Mouse (Mus musculus): ENCODE data around the gene Rimkla. TPM values are rescaled to one million over a fixed set of nuclear protein-coding genes. Genes with fewer than 3 reads are reported as not detected.

Gene Rimkla
- polyA plus RNA-seq (2017; shearing (Covaris generic)) = 1.4 TPM

DNA sequence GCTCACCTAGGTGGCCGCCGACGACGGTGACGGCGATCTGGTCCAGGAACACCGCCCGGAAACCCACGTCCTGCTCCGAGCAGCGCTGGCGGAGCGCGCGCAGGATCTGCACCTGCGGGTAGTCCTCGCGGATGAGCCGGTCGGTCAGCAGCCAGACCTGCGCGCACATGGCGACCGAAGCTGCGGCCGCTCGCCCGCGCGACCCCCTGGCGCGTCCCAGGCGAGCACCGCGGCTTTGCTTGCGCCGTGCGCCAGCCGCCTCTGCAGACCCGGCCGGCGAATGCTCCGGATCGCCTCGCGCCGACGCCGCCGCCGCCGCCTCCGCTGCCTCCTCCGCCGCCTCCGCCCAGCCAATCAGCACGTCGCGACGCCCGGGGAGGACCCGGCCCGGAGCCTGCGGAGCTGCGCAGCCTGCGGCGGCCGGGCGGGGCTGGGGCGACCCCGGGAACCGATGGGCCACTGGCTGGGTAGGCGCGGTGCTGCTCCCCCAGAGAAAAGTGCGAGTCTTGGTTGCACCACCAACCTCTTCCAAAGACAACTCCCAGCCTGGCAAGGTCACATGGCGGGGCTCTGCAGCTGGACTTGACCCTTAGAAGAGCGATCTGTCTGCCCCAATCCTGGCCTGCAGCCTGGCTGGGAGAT lies at the start of gene Rimkla:
Gene Rimkla, minus strand, starts transcription at position 338 of the 642 bp plus-strand sequence.

DNA sequence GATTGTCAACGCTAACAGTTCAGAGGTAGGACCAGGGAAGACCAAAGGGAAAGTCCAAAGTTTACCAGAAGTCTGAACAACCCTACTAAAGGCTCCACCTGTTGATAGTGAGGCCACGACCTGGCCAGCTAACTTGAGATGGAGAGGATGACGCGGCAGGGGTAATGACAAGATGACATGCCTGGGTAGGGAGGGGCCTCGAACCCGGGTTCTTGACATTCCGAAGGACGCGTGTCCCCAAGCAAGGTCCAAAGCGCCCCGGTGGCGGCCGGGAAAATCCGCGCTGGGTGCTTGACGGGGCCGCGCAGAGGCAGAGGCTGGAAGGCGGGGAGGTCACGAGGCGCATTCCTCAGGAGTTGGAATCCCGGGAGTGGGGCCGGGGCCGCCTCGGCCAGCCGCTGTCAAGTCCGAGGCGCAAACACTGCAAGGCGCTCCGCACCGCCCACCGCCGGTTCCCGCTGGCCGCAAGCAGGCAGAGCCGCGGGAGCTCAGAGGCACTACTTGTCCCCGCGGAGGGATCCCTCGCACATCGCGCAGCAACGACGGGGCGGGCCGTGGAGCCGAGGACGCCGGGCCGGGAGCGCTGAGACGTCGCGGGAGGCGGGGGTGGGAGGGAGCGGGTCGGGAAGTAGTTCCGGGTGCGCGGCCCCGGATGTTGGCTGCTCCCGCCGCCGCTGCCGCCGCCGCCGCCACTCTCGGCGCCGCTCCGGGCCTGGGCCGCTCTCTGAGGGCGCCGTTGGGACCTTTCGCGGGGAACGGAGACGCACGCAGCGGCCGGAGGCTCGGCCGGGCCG lies 46.8 kb upstream of the Rimkla start, which contains the start of gene Frg2f1:
Gene Frg2f1, minus strand, starts transcription at position 499 of the 794 bp plus-strand sequence.

DNA sequence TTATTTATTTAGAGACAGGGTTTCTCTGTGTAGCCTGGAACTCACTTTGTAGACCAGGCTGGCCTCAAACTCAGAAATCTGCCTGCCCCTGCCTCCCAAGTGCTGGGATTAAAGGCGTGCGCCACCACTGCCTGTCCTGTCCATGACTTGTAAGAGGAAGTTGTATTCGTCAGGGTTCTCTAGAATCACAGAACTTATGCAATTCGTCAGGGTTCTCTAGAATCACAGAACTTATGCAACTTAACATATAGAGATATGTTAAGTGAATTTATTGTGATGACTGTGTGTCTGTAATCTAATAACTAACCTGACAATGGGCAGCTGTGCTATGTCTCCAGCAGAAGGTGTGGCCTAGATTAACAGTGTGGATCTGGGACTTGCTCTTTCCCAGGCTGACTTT lies 44.2 kb upstream of the Rimkla start, which contains the start of gene Foxj3:
Gene Foxj3, plus strand, starts transcription at position 390 of the 400 bp plus-strand sequence.

DNA sequence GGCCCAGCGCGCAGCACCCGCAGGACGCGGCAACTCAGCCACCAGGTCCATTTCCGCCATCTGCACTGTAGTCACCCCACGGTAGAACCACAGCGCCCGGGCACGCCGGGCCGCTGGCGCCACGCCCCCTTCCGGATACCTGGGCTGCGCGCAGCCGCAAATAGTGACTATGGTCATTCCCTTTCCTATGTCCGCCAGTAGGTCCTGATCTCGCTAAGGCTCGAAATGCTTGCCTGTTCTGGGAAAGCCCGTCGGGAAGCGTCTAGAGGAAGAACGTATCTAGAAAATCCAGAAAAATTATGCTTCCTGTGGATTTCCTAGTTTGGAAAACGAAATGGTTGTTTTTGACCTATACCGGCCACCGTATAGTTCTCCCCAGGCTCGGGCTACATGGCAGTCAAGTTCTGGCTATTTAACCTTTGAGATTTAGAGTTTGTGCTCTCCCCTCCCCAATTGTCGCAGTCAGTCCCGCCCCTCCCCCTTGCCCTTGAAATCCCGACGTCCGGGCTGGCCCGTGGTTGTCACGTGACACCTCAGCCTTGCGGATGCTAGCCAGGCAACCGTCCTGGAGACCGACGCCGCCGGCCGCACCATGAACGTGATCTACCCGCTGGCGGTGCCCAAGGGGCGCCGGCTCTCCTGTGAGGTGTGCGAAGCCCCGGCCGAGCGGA lies 70.0 kb downstream of the Rimkla start, which contains the start of the genes Ppcs and Zmynd12:
Gene Ppcs, minus strand, starts transcription at position 127 of the 671 bp plus-strand sequence.
Gene Zmynd12, plus strand, starts transcription at position 521 of the 671 bp plus-strand sequence.

Other genes starting within 250 kb of the Rimkla start
- gene Cldn19, start 237.2 kb downstream of the Rimkla start, polyA plus RNA-seq (2017; shearing (Covaris generic)) = not detected
- gene Ybx1, start 198.0 kb downstream of the Rimkla start, polyA plus RNA-seq (2017; shearing (Covaris generic)) = 441 TPM
- 21.9 TPM for gene Ppih, start 172.1 kb downstream of the Rimkla start, polyA plus RNA-seq (2017; shearing (Covaris generic))
- gene Ccdc30, start 77.1 kb downstream of the Rimkla start, polyA plus RNA-seq (2017; shearing (Covaris generic)) = 1.6 TPM
- 11.3 TPM for gene Ppcs, start 70.2 kb downstream of the Rimkla start, polyA plus RNA-seq (2017; shearing (Covaris generic))
- gene Zmynd12, start 69.8 kb downstream of the Rimkla start, polyA plus RNA-seq (2017; shearing (Covaris generic)) = not detected
- 57.3 TPM for gene Foxj3, start 44.4 kb upstream of the Rimkla start, polyA plus RNA-seq (2017; shearing (Covaris generic))
- 2.1 TPM for gene Frg2f1, start 46.9 kb upstream of the Rimkla start, polyA plus RNA-seq (2017; shearing (Covaris generic))
- not detected for gene Guca2a, start 145.1 kb upstream of the Rimkla start, polyA plus RNA-seq (2017; shearing (Covaris generic))
- not detected for gene Guca2b, start 166.3 kb upstream of the Rimkla start, polyA plus RNA-seq (2017; shearing (Covaris generic))
- gene Hivep3, start 241.2 kb upstream of the Rimkla start, polyA plus RNA-seq (2017; shearing (Covaris generic)) = 19.6 TPM